Mouse (Mus musculus): Measurements from ENCODE around the gene Snd1. TPM values are rescaled to one million over a fixed set of nuclear protein-coding genes. Genes with fewer than 3 reads are reported as not detected.

Gene Snd1
- polyA plus RNA-seq, 1 experiment from 2014 or later, result 127 TPM

GRCm38 (mm10) chr6:28450977-28451376 is 24.0 kb upstream of the Snd1 start:
- no peak for ATAC-seq (ENCODE audit: low FRiP score, low TSS enrichment)
- H3K4me2 ChIP-seq (replicated peaks; ENCODE audit: low read depth, low read length), result no peak overlapping the region
- no peaks in the 10 kb centered on the region for H3K36me3 ChIP-seq (ENCODE audit: control insufficient read depth, insufficient read depth, low read length)
- no peak overlapping the region for H3K27ac ChIP-seq (ENCODE audit: low read depth, low read length)
- H3K9ac ChIP-seq (ENCODE audit: low read depth, low read length), result no peak overlapping the region
- H3K27me3 ChIP-seq (ENCODE audit: control insufficient read depth, insufficient read depth, low read length), result peaks cover 33% of the 10 kb centered on the region
- no peaks in the 10 kb centered on the region for H3K4me1 ChIP-seq (ENCODE audit: control insufficient read depth, insufficient read depth, low read length)
- 2% methylated on average over 10 of the region's 12 CpGs for WGBS
- no peak overlapping the region for H3K4me3 ChIP-seq (ENCODE audit: low read length)
- H3K9me3 ChIP-seq (ENCODE audit: control insufficient read depth, low read length), result no peaks in the 10 kb centered on the region

DNA sequence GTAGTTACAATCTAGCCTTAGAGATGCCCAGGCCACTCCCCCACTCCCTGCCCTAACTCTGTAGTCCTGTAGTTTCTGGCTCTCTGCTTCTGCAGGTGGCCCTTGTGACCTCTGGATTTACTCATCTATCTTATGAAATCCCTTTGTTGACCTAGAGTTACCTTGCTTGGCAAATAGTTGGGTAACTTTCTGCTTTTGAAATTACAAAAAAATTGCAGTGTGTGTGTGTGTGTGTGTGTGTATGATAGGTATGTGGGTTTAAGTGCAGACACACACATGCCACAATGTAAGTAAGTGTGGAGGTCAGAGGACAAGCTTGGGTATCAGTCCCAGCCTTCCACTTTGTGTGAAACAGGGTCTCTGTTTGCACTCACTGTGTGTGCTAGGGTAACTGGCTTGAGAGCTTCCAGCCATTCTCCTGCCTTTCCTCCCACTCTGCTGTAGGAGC is 15.7 kb upstream of the Snd1 start:
- no peaks in the 10 kb centered on the region for H3K4me1 ChIP-seq (ENCODE audit: control insufficient read depth, insufficient read depth, low read length)
- no peak overlapping the region for H3K27ac ChIP-seq (ENCODE audit: low read depth, low read length)
- no peaks in the 10 kb centered on the region for H3K36me3 ChIP-seq (ENCODE audit: control insufficient read depth, insufficient read depth, low read length)
- no peak overlapping the region for H3K9ac ChIP-seq (ENCODE audit: low read depth, low read length)
- H3K9me3 ChIP-seq (ENCODE audit: control insufficient read depth, low read length), result no peaks in the 10 kb centered on the region
- ATAC-seq (ENCODE audit: low FRiP score, low TSS enrichment), result no peak
- no peak overlapping the region for H3K4me2 ChIP-seq (replicated peaks; ENCODE audit: low read depth, low read length)
- no peak overlapping the region for H3K4me3 ChIP-seq (ENCODE audit: low read length)
- H3K27me3 ChIP-seq (ENCODE audit: control insufficient read depth, insufficient read depth, low read length), result no peaks in the 10 kb centered on the region

- Histone ChIP-seq H3K4me2 (replicated peaks; ENCODE audit: low read depth, low read length) (no peak overlapping the region), H3K4me1 (ENCODE audit: control insufficient read depth, insufficient read depth, low read length) (no peaks in the 10 kb centered on the region), H3K9me3 (ENCODE audit: control insufficient read depth, low read length) (no peaks in the 10 kb centered on the region), H3K27ac (ENCODE audit: low read depth, low read length) (no peak overlapping the region), H3K9ac (ENCODE audit: low read depth, low read length) (no peak overlapping the region), H3K36me3 (ENCODE audit: control insufficient read depth, insufficient read depth, low read length) (no peaks in the 10 kb centered on the region), H3K27me3 (ENCODE audit: control insufficient read depth, insufficient read depth, low read length) (no peaks in the 10 kb centered on the region), H3K4me3 (ENCODE audit: low read length) (no peak overlapping the region)
- WGBS, result 10% methylated on average over 5 of the region's 5 CpGs
- no peak for ATAC-seq (ENCODE audit: low FRiP score, low TSS enrichment)
These were observed 14.4 kb upstream of the Snd1 start for GRCm38 (mm10) chr6:28460534-28460933.

DNA sequence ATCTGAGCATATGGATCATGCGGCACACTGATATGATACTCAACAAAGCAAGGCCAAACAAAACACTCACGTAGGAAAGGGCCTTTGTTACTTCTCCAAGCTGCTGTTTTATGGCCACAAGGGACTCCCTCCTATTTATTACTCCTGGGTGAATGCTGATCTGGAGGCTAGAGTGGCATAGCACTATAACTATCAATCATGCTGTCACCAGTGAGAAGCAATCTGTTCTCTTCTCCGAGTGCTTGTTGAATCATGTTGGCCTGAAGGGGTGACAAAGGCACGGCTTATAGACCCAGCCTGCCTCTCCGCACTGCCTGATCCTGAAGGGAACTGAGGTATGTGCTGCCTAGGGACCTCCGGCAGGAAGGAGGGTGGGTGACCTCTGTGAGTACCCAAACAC is 10.3 kb upstream of the Snd1 start:
- 7% methylated on average over 6 of the region's 6 CpGs for WGBS
- Histone ChIP-seq H3K4me2 (replicated peaks; ENCODE audit: low read depth, low read length) (no peak overlapping the region), H3K4me3 (ENCODE audit: low read length) (no peak overlapping the region), H3K27ac (ENCODE audit: low read depth, low read length) (no peak overlapping the region), H3K4me1 (ENCODE audit: control insufficient read depth, insufficient read depth, low read length) (no peaks in the 10 kb centered on the region), H3K9me3 (ENCODE audit: control insufficient read depth, low read length) (no peaks in the 10 kb centered on the region), H3K36me3 (ENCODE audit: control insufficient read depth, insufficient read depth, low read length) (no peaks in the 10 kb centered on the region), H3K9ac (ENCODE audit: low read depth, low read length) (no peak overlapping the region), H3K27me3 (ENCODE audit: control insufficient read depth, insufficient read depth, low read length) (no peaks in the 10 kb centered on the region)
- ATAC-seq (ENCODE audit: low FRiP score, low TSS enrichment), result peak; percentile 55

GRCm38 (mm10) chr6:28470017-28470602 is 4.8 kb upstream of the Snd1 start:
- WGBS, result 36% methylated on average over 4 of the region's 4 CpGs

GRCm38 (mm10) chr6:28470621-28471020 is 4.3 kb upstream of the Snd1 start:
- 72% methylated on average over 5 of the region's 5 CpGs for WGBS
- Histone ChIP-seq H3K4me2 (replicated peaks; ENCODE audit: low read depth, low read length) (no peak overlapping the region), H3K4me1 (ENCODE audit: control insufficient read depth, insufficient read depth, low read length) (no peaks in the 10 kb centered on the region), H3K27me3 (ENCODE audit: control insufficient read depth, insufficient read depth, low read length) (no peaks in the 10 kb centered on the region), H3K36me3 (ENCODE audit: control insufficient read depth, insufficient read depth, low read length) (no peaks in the 10 kb centered on the region), H3K4me3 (ENCODE audit: low read length) (no peak overlapping the region), H3K9ac (ENCODE audit: low read depth, low read length) (no peak overlapping the region), H3K9me3 (ENCODE audit: control insufficient read depth, low read length) (no peaks in the 10 kb centered on the region), H3K27ac (ENCODE audit: low read depth, low read length) (no peak overlapping the region)
- no peak for ATAC-seq (ENCODE audit: low FRiP score, low TSS enrichment)

More at GRCm38 (mm10) chr6:28470017-28470602, 4.8 kb upstream of the Snd1 start:
- H3K4me1 ChIP-seq (ENCODE audit: control insufficient read depth, insufficient read depth, low read length), result no peaks in the 10 kb centered on the region
- H3K27ac ChIP-seq (ENCODE audit: low read depth, low read length), result no peak overlapping the region
- H3K36me3 ChIP-seq (ENCODE audit: control insufficient read depth, insufficient read depth, low read length), result no peaks in the 10 kb centered on the region
- no peak overlapping the region for H3K4me3 ChIP-seq (ENCODE audit: low read length)
- H3K9me3 ChIP-seq (ENCODE audit: control insufficient read depth, low read length), result no peaks in the 10 kb centered on the region
- H3K9ac ChIP-seq (ENCODE audit: low read depth, low read length), result no peak overlapping the region
- ATAC-seq (ENCODE audit: low FRiP score, low TSS enrichment), result no peak
- H3K4me2 ChIP-seq (replicated peaks; ENCODE audit: low read depth, low read length), result no peak overlapping the region
- H3K27me3 ChIP-seq (ENCODE audit: control insufficient read depth, insufficient read depth, low read length), result no peaks in the 10 kb centered on the region

- Histone ChIP-seq H3K4me3 (ENCODE audit: low read length) (no peak overlapping the region), H3K36me3 (ENCODE audit: control insufficient read depth, insufficient read depth, low read length) (no peaks in the 10 kb centered on the region), H3K9me3 (ENCODE audit: control insufficient read depth, low read length) (no peaks in the 10 kb centered on the region), H3K27ac (ENCODE audit: low read depth, low read length) (no peak overlapping the region), H3K4me1 (ENCODE audit: control insufficient read depth, insufficient read depth, low read length) (no peaks in the 10 kb centered on the region), H3K9ac (ENCODE audit: low read depth, low read length) (no peak overlapping the region), H3K27me3 (ENCODE audit: control insufficient read depth, insufficient read depth, low read length) (no peaks in the 10 kb centered on the region), H3K4me2 (replicated peaks; ENCODE audit: low read depth, low read length) (no peak overlapping the region)
- no peak for ATAC-seq (ENCODE audit: low FRiP score, low TSS enrichment)
- 90% methylated on average over 9 of the region's 9 CpGs for WGBS
These were observed 3.5 kb upstream of the Snd1 start for GRCm38 (mm10) chr6:28471284-28472035.

DNA sequence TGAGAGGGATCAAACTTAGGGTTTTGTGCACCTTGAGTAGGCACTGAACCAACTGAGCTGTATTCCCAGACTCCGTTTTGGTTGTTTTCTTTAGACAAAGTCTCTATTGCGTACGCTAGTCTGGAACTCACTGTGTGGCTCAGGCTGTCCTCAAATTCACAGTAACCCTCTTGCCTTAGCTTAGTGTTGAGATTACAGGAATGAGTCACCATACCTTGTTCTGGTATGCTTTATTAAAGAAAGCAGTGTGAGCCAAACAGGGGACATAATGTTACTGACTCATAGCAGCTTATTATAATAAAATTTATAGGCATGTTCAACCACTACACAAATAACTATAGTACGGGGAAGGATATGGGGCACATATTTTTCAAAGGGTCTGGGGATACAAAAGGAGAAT is 728 bp upstream of the Snd1 start:
- Histone ChIP-seq H3K4me2 (replicated peaks; ENCODE audit: low read depth, low read length) (no peak overlapping the region), H3K4me1 (ENCODE audit: control insufficient read depth, insufficient read depth, low read length) (no peaks in the 10 kb centered on the region), H3K36me3 (ENCODE audit: control insufficient read depth, insufficient read depth, low read length) (no peaks in the 10 kb centered on the region), H3K4me3 (ENCODE audit: low read length) (no peak overlapping the region), H3K27me3 (ENCODE audit: control insufficient read depth, insufficient read depth, low read length) (no peaks in the 10 kb centered on the region), H3K9me3 (ENCODE audit: control insufficient read depth, low read length) (no peaks in the 10 kb centered on the region), H3K27ac (ENCODE audit: low read depth, low read length) (no peak overlapping the region), H3K9ac (ENCODE audit: low read depth, low read length) (no peak overlapping the region)
- no peak for ATAC-seq (ENCODE audit: low FRiP score, low TSS enrichment)
- WGBS, result 83% methylated on average over 4 of the region's 4 CpGs
